Mouse (Mus musculus) kidney, adult 2 months (tissue): ENCODE data around the gene Poglut1. TPM values are rescaled to one million over a fixed set of nuclear protein-coding genes. Genes with fewer than 3 reads are reported as not detected.

Source experiments
- DNase-seq: peaks from one replicate; pipeline ENCODE4 v3.0.0; 2021
- H3K27ac ChIP-seq: fragments of 200-500 bp; 2 replicates; pipeline ENCODE4 v1.5.1; 2012; ENCODE audit warnings: low read depth, low read length, control low read depth, inconsistent platforms; ENCODE audit not compliant: insufficient read depth
- H3K27me3 ChIP-seq: fragments of 200-500 bp; replicated peaks from 2 replicates; pipeline ENCODE4 v1.6.1; 2012; ENCODE audit warnings: mild to moderate bottlenecking, moderate library complexity, low read length, inconsistent platforms; ENCODE audit not compliant: control insufficient read depth, insufficient read depth
- H3K36me3 ChIP-seq: fragments of 200-500 bp; 2 replicates; pipeline ENCODE4 v1.6.1; 2012; ENCODE audit warnings: mild to moderate bottlenecking, moderate library complexity, low read length, inconsistent platforms; ENCODE audit not compliant: control insufficient read depth, insufficient read depth
- H3K4me1 ChIP-seq: fragments of 200-500 bp; 2 replicates; pipeline ENCODE4 v1.6.1; 2011; ENCODE audit warnings: low read length; ENCODE audit not compliant: control insufficient read depth, insufficient read depth
- H3K4me3 ChIP-seq: fragments of 200-500 bp; 2 replicates; pipeline ENCODE4 v1.5.1; 2011; ENCODE audit warnings: mild to moderate bottlenecking, low read depth, low read length, control low read depth; ENCODE audit not compliant: insufficient read depth
- CTCF ChIP-seq: fragments of 200-500 bp; conservative IDR thresholded peaks from 2 replicates; pipeline ENCODE4 v1.5.1; 2011; ENCODE audit warnings: low read depth, mild to moderate bottlenecking, control low read depth, low read length, moderate library complexity, mixed read lengths; ENCODE audit not compliant: insufficient read depth, insufficient read length
- POLR2A ChIP-seq: fragments of 200-500 bp; IDR thresholded peaks from one replicate; pipeline ENCODE4 v1.6.1; 2011; ENCODE audit warnings: low read depth, low read length, control low read depth
- WGBS: fragments of 180-500 bp; shearing (Covaris S2); methylation state at CpG from one replicate; pipeline ENCODE4 v1.1.7; 2018; 5-methylcytosine and 5-hydroxymethylcytosine counted together
- polyA plus RNA-seq: library from polyadenylated mRNA; depleted of rRNA; stranded (reverse); fragments of >200 nt; gene quantifications from 2 replicates; pipeline ENCODE4 v1.2.3, GENCODE M21; 2012

Gene Poglut1
- polyA plus RNA-seq, 1 experiment, result 26.2 TPM

- no peak overlapping the region for H3K27ac ChIP-seq
- no peaks in the 10 kb centered on the region for H3K27me3 ChIP-seq
- no peaks in the 10 kb centered on the region for H3K36me3 ChIP-seq
- H3K4me3 ChIP-seq, result no peak overlapping the region
- no peak for DNase-seq
- WGBS, result 90% methylated on average over 2 of the region's 2 CpGs
- H3K4me1 ChIP-seq, result no peaks in the 10 kb centered on the region
- TF ChIP-seq CTCF (no peak), POLR2A (no peak)
Observed at GRCm38 (mm10) chr16:38510846-38511245, 39.2 kb downstream of the Poglut1 start.

GRCm38 (mm10) chr16:38506041-38506634 lies 43.9 kb downstream of the Poglut1 start:
- Histone ChIP-seq H3K4me3 (no peak overlapping the region), H3K36me3 (peaks cover 2% of the 10 kb centered on the region), H3K27ac (no peak overlapping the region), H3K4me1 (no peaks in the 10 kb centered on the region), H3K27me3 (no peaks in the 10 kb centered on the region)
- 65% methylated on average over 4 of the region's 4 CpGs for WGBS
- TF ChIP-seq CTCF (peak; percentile 94), POLR2A (no peak)
- DNase-seq, result peak; percentile 71

GRCm38 (mm10) chr16:38503528-38503927 lies 46.5 kb downstream of the Poglut1 start:
- Histone ChIP-seq H3K4me1 (no peaks in the 10 kb centered on the region), H3K4me3 (no peak overlapping the region), H3K36me3 (peaks cover 2% of the 10 kb centered on the region), H3K27me3 (no peaks in the 10 kb centered on the region), H3K27ac (no peak overlapping the region)
- WGBS, result 82% methylated on average over 4 of the region's 4 CpGs
- no peak for DNase-seq
- no peak for TF ChIP-seq CTCF
- TF ChIP-seq POLR2A, result no peak

GRCm38 (mm10) chr16:38502469-38502868 lies 47.6 kb downstream of the Poglut1 start:
- Histone ChIP-seq H3K4me3 (no peak overlapping the region), H3K27me3 (no peaks in the 10 kb centered on the region), H3K27ac (no peak overlapping the region), H3K36me3 (peaks cover 2% of the 10 kb centered on the region), H3K4me1 (no peaks in the 10 kb centered on the region)
- DNase-seq, result no peak
- TF ChIP-seq CTCF (no peak), POLR2A (no peak)
- 93% methylated on average over 10 of the region's 10 CpGs for WGBS

GRCm38 (mm10) chr16:38496604-38497140 lies 53.4 kb downstream of the Poglut1 start:
- no peaks in the 10 kb centered on the region for H3K27me3 ChIP-seq
- no peak overlapping the region for H3K4me3 ChIP-seq
- WGBS, result 76% methylated on average over 7 of the region's 7 CpGs
- H3K4me1 ChIP-seq, result no peaks in the 10 kb centered on the region
- no peak for DNase-seq
- H3K27ac ChIP-seq, result no peak overlapping the region
- peaks cover 4% of the 10 kb centered on the region; the same call in 1 of the 2 replicates for H3K36me3 ChIP-seq
- TF ChIP-seq POLR2A (no peak), CTCF (no peak)

- 76% methylated on average over 10 of the region's 10 CpGs for WGBS
- Histone ChIP-seq H3K4me1 (no peaks in the 10 kb centered on the region), H3K4me3 (no peak overlapping the region), H3K27ac (no peak overlapping the region), H3K36me3 (peaks cover 1% of the 10 kb centered on the region; the same call in 1 of the 2 replicates), H3K27me3 (no peaks in the 10 kb centered on the region)
- DNase-seq, result peak; percentile 28
- TF ChIP-seq CTCF (no peak), POLR2A (no peak)
Observed at GRCm38 (mm10) chr16:38493890-38494289, 56.2 kb downstream of the Poglut1 start.

- TF ChIP-seq CTCF, result no peak
- TF ChIP-seq POLR2A, result no peak
- H3K27ac ChIP-seq, result no peak overlapping the region
- no peaks in the 10 kb centered on the region for H3K27me3 ChIP-seq
- H3K4me3 ChIP-seq, result no peak overlapping the region
- 89% methylated on average over 3 of the region's 3 CpGs for WGBS
- DNase-seq, result no peak
- H3K36me3 ChIP-seq, result peaks cover 1% of the 10 kb centered on the region; the same call in 1 of the 2 replicates
- no peaks in the 10 kb centered on the region for H3K4me1 ChIP-seq
Observed at GRCm38 (mm10) chr16:38492551-38492950, 57.5 kb downstream of the Poglut1 start.
